Mouse (Mus musculus) left cerebral cortex, adult 9 months (tissue): ENCODE measurements around the gene Has1.
A peak's percentile ranks its signal among the peaks of the same experiment; 100 is the strongest.
"Not testable (repeated sequence)": the region's sequence is repeated elsewhere in the genome, so short reads cannot be mapped to it uniquely, and the experiment has no call there.

Experiments used
- DNase-seq, 2 experiments: peaks; one replicate each; pipeline ENCODE4 v3.0.0; 2022; ENCODE audit warnings: low spot score in 2 of 2

The Has1 gene

DNA sequence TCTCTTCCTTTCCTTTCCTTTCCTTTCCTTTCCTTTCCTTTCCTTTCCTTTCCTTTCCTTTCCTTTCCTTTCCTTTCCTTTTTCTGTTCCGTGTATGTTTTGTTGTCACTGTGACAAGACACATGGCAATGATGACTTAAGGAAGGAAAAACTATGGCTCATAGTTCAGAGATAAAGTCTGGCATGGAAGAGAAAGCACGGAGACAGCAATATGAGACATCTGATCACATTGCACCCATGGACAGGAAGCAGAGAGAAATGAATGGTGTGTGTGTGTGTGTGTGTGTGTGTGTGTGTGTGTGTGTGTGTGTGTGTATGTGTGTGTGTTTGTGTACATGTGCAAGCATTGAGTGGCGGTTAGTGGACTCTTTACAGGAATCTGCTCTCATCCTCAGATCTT lies 10.4 kb downstream of the Has1 start:
- not testable (repeated sequence) for DNase-seq

DNA sequence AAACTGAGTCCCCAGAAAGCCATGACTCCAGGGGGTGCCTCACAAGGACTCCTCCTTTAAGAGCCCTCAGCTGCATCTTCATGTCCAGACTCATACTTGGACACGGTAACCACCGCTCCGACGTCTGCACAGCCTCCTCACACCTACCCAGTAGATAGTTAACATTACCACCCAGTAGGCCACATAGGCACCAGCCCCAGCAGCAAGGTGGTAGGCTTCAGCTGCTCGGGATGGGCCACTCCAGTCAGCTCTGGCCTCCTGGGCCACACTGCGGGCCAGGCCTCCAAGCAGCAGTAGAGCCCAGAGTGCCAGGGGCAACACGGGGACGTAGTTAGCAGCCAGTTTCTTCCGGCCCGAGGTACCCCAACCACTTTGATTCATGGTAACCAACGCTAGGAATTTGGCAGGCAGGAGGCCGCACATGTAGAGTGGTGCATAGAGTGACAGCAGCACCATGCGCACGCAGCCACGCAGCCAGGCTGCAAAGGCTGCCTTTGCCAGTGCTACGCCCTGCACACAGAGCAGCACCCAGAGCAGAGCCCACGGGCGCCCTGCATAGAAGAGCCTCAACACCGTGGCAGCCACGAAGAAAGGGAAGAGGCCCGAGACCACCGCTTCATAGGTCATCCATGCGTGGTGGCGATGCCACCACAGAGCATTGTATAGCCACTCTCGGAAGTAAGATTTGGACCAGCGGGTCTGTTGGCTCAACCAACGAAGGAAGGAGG lies 11.3 kb downstream of the Has1 start:
- no peak for DNase-seq

DNA sequence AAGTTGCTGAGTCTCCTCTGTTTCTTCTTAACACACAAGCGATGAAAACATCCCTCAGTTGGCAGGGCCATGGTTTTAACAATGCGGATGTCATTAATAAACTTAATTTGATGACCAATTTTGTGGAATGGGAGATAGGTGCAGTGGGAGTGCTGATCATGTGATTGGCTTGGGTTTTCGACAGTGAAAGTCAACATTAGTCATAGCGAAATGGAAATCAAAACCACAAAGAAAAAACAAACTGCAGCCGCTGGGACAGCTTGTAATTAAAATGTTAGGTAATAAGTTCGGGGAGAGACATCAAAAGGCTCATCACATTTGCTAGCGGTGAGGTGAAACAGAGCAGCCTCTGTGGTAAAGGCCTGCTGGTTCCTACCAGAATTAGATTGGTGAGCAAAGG lies 14.2 kb downstream of the Has1 start:
- DNase-seq = no peak

DNA sequence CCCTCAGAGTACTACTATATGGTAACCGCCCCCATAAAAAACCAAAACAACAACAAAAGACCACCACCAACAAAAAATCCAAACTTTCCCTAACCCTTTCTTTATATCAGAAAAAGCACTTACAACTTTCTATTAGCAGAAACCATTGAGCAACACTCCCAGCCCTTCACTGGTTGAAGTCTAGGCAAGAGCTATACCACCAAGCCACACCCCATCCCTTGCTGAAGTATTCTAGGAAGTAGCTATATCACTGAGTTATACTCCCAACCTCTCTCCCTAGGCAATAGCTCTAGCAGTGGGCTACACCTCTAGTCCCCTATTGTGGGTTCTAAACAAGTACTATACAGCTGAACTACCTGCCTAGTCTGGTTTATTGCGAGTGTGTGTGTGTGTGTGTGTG lies 15.7 kb downstream of the Has1 start:
- DNase-seq = no peak

DNA sequence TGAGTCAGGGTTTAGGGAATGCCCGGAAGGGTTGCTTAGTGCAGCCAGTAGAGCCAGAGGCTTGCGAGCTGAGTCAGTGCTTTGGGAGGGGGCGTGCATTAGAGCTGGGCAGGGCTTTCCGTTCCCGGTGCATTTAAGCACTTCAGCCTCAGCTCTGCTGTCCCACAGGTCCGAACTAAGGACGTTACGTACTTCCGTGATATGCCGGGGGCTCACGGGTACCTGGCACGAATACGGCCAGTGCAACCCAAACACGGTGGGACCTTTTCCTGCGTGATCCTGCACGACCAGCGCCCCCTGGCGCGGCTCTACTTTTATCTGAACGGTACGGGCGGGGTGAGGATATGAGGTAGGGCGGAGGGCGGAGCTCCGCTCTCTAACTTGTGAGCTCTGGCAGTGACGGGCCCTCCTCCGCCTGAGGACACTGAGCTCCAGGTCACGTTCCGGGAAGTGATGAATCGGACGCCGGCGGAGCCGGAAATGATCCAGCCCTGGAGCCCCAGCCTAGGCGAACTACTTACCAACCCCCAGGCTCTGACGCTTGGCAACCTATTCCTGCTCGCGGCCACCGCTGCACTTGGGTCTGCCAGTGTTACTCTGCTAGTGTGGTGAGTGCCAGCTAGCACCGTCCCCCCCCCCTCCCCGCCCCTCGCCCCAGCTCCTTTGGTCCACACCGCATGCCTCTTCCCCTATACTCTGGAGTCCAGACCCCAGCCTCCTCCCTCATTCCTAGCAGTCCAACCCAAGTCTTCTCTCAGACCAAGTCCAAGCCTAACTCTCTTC lies 16.9 kb downstream of the Has1 start:
- DNase-seq = peak; percentile 94 to 98

DNA sequence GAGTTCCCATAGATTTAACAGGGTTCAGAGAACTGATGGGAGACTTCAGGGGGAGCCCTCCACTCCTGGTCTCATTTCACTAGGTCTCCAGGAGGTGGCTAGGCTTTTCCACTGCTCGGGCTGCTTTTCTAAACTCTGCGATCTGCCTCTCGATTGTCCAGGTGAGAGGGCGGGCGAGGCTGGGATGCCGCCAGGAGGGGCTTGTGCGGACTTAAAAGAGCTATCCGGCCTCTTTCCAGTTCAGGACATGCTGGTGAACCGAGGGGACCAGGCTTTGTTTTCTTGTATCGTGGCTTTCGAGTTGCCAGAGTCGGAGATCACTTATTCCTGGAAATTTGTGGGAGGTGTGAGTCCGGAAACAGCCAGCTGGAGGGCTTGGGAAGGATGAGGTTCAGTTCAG lies 17.6 kb downstream of the Has1 start:
- DNase-seq = no peak

DNA sequence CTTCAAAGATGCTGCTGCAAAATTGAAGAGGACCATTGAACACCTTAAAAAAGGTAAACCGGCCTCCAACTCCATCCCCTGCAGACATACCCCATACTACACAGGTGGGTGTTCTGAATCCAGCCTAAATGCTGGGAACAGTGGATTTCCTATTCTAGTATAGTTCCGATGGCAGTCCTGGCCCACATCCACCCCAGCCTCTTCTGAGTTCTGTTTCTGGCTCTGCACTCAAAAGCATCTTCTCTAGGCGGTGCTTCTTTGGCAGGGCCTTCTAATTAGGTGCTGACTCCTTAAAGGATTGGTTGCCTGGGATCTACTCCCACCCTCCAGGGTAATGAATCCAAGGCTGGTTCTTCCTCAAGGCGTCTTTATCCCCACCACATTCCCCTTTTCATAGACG lies 18.9 kb downstream of the Has1 start:
- DNase-seq = peak in 1 of 2 experiments; percentile 32

DNA sequence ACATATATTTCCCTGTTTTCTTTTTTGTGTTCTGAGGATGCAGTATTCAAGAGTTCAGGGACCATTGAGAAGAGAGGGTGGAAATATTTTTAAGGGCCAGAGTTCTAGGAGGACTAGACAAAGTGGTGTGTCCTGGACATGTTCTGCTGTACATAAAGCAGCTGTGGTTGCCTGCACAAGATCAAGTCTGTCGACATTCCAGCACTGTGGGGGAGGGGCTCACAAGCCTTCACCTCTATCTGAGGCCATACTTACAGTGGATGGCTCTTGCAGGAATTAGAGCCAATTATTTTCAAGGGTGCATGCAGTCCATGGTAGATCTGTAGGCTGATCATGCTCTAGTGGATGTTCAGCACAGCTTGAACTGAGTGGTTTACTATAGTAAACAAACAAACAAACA lies 20.1 kb downstream of the Has1 start:
- DNase-seq = no peak

DNA sequence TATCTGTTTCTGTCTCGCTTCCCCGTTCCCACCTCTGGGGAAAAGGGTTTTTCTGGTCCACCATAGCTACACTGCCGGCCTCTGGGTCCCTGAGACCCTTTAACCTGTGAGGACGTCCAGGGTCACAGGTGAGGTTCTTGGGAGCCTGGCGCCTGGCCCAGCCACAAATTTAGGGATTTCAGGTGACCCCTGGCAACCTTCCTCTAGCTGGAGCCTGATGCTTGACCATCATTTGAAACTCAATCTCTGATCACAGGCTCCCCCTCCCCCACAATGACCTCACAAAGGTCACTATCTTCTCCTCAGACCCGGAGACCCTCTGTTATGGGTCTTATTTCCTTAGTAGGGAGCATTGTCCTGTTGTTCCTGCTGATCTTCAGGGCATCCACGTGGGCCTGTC lies 24.3 kb downstream of the Has1 start:
- DNase-seq = no peak

DNA sequence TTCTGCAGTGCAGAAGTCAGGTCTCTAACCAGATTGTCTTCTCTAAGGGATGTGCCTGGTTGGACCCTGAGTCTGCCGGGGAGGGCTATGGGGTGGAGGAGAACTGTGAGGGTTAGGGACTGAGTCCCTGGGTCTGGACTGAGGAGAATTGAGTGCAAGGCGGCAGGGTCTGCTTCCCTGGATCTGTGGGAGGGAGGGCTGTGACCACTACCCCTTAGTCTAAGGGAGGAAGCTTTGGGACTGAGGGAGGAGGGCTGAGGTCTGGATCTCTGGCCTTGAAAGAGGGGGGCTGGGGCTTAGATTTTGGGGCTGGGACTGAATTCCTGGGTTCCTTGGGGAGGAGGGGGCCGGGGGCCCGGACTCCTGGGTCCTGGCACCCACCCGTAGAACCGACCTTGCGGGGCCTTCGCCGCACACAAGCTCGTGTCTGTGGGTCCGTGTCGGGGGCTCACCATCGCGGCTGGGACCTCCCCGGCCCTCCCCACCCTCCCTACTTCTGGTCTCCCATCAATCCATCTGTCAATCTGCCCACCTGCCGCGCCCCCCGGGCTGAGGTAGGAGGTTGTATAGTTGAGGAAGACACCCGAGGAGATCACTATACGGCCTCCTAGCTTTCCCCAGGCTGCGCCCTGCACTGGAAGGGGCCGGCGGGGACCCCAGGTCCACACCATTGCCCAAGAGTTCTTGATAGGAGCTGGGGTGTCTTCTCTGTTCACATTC lies 25.0 kb downstream of the Has1 start:
- DNase-seq = no peak

DNA sequence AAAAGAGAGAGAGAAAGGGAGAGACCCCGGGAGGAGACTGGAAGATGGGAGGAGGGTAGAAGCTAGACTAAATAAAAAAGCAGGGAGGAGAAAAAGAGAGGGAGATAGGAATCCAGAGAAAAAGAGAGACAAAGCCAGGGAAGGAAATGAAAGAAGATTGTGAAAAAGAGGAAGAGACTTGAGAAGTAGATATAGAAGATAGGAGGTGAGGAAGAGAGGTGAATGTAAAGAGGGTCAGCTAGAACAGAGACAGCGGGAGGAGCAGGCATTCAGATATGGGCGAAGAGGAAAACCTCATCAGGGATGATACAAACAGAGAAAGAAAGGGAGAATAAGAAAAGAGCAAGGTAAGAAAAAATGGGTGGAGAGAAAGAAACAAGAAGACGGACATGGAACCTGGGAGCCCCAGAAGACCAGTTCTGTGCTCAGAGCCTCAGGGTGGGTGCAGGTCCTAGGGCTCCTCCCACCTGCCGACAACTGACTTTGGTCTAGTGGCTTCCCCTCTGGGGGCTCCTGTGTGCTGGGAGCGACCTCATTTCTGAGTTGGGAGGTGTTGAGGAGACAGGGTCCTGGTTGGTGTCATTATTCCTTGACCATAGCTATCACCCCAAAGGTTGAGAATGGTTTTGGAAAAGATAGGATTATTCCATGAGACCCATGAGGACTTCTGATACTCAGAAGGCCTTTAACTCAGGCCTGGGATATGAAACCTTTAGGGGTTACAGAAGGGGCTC lies 25.8 kb downstream of the Has1 start:
- no peak for DNase-seq

DNA sequence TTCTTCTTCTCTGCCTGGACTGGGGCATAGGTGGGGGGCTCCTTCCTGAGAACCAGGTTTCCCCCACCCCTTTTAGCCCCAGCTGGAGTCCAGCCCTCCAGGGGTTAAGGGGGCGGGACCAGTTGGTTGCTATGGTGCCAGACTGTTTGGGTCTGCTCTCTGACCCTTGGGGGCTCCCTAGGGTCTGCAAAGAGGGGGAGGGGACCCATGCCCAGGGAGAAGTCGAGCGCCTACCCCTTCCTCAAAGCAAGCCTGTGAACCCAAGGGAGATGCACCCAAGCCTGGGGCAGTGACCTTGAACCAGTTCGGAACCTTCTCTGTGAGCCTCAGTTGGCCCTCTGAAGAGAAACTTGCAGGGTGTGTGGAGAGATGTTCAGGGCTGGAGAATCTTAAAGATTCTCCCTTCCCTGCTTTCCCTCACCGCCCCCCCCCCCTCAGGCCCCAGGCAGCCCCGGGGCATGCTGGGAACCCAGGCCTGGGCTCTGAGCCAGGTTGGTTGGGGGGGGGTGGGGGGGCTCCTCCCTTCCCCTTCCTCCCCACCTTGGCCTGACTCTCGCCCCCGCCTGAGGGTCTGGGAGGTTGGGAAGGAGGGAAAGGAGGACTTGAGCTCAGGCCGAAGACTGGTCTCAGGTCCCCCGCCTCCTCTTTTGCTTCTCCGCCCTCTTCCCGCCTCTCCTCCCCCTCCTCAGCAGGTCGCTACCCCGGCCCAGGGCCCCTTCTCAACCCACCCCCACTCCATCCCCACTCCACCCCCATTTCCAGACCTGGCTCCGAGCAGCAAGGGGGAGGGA lies 26.6 kb downstream of the Has1 start:
- DNase-seq = peak in 1 of 2 experiments; percentile 39

DNA sequence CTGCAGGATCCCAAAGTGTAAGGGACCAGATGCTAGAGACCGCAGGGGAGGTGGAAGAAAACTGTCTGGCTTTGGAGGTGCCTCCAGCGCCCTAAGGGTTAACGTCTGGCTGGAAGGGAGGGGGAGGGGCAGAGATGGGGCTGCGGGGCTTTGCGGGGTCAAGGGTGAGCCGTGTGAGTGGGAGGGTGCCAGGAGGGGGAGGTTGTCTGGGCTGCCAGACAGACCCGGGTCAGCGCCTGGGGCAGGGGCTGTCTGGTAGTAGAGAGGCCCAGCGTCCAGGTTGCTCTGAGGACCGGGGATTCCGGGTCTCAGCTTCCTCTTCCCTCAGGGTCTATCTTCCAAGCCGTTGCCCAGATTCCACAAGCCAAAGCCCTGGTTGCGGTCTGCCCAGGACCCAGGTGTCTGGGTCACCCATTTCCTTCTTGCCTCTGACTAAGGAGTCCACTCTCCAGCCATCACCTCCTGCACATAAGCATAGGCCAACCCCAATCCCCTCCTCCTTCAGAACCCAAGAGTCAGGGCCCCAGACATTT lies 27.3 kb downstream of the Has1 start:
- peak in 1 of 2 experiments; percentile 65 for DNase-seq

DNA sequence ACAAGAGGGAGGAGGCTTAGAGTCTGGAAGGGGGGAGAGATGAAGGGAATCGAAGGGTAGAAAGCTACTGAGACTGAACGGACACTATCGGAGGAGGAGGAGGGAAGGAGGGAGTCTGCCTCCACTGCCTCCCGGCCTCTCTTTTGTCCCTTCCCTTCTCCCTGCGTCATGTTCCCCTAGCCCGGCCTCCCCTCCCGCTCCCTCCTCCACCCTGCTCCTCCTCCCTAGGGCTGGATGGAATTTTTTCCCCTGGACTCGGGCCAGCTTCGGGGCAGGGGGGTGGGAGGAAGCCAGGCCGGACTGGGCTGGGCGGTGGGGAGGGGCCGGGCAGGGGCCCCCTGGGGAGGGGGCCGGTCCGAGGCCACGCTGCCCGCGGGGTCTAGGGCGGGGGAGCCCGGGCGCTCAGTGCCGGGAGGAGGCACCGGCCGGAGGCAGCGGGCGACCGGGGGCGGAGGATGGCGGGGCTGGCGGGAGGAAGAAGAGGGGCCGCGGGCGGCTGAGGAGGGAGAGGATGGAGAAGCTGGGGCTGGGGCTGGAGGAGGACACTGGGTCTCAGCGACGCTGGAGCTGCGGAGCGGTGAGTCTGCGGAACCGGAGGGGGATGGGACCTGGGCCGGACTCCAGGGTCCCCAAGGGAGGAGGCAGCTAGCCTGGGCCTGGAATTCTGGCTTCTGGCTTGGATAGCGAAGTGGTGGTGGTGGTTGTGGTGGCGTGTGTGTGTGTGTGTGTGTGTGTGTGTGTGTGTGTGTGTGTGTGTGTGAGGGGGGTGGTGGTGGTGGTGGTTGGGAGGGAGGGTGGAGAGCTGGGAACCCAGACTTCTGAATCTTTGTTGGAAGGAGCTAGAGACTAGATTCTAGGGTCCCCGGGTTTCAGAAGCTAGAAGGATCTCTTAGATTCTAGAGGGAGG lies 28.0 kb downstream of the Has1 start, which contains the start of gene Spaca6:
TSS of gene Spaca6 (plus strand) at position 408 of the 907 bp plus-strand sequence.
- DNase-seq = peak in 1 of 2 experiments; percentile 91

DNA sequence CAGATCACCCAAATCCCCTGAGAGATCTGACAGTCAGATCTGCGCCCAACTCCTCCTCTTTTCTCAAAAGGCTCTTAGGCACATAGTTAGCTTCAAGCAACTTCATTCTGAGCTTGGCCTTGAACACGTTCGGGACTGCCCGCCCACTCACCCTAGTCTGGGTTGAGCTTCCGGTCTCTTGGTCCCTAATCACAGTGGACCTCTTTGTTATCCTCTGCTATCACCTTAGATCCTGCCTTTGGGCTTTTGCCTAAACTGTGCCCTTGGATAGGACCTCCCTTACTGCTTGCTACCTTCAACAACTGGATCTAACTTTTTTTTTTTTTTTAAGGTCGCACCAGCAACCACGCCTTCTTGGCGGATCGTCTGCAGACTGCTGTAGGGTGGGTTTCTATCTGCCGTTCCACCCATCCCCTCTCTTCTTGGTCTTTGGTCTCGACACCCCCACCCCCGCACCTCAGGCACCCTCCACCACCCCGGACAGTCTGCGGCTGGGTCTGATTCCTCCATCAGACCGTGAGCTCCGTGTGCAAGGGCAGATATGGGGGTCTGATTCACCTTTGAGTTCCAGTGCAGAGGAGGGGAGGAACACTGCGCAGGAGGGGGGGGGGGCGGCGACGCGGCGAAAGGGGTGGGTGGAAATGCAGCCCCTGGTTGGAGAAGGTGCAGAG lies 28.9 kb downstream of the Has1 start:
- DNase-seq = peak in 1 of 2 experiments; percentile 56

DNA sequence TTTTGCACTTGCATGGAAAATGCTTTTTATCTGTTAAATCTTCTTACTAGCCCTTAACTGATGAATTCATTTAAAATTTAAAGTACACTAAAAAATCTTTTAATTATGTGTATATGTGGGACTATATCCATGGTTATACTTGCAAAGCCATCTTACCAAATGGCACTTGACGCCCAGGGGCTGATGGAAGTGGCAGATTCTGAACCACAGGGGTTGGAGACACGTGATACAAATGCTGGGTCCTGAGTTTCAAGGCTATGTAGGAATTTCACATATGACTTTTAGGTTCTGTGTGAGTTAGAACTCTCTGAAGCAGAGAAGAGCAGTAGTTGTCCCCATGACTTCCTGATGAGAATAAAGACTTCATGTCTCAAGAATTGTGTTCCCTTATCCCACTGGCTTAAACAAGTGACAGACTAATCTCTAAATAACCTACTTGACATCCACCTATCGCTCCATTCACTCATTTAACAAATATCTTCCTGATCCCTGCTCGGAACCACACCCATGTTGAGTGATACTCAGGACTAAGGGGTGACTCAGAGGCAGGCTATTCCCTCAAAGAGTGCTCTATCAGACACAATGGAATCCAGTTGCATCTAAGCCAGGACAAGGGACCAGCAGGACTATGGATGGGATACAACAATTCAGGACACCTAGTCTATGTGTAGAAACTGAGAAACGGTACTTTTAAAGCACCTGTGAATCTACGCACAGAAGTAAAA lies 31.2 kb downstream of the Has1 start:
- no peak for DNase-seq

DNA sequence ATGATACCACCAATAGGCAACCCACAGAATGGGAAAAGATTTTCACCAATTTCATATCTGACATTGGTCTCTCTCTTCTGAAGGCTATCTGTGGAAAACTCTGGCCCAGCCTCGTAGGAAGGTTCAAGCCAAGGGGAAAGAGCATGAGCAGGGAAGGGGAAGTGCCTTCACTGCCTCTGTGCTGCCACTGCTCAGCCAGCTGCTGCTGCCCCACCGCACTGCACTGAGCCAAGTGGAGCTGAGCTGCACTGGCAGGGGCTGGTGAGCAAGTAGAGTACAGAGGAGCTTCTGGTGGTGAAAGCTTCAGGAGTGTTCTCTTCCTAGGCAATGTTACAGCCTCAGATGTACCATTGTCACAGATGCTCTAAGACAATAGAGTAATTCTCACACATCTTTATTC lies 59.5 kb downstream of the Has1 start:
- DNase-seq = no peak
